Mouse (Mus musculus): ENCODE data around the gene Mmp27. TPM values are rescaled to one million over a fixed set of nuclear protein-coding genes. Genes with fewer than 3 reads are reported as not detected.

The Mmp27 gene
- polyA plus RNA-seq, 1 experiment = not detected

- peak; percentile 75 to 92 for DNase-seq (ENCODE audit: extremely low spot score in 1 of 2, low spot score in 1 of 2)
These were observed 23.8 kb downstream of the Mmp27 start for GRCm38 (mm10) chr9:7594816-7595540.

GRCm38 (mm10) chr9:7602982-7603742 is 32.0 kb downstream of the Mmp27 start:
- peak; percentile 31 to 88 for DNase-seq (ENCODE audit: extremely low spot score in 1 of 2, low spot score in 1 of 2)

- DNase-seq (ENCODE audit: extremely low spot score in 1 of 2, low spot score in 1 of 2) = peak in 1 of 2 experiments; percentile 2
These were observed 32.8 kb downstream of the Mmp27 start for GRCm38 (mm10) chr9:7604005-7604404.

GRCm38 (mm10) chr9:7605638-7606037 is 34.4 kb downstream of the Mmp27 start:
- DNase-seq (ENCODE audit: extremely low spot score in 1 of 2, low spot score in 1 of 2) = no peak

- no peak for DNase-seq (ENCODE audit: extremely low spot score in 1 of 2, low spot score in 1 of 2)
These were observed 51.4 kb downstream of the Mmp27 start for GRCm38 (mm10) chr9:7622582-7622981.

- no peak for DNase-seq (ENCODE audit: extremely low spot score in 1 of 2, low spot score in 1 of 2)
These were observed 56.7 kb downstream of the Mmp27 start, which contains the start of gene Mmp20 for GRCm38 (mm10) chr9:7627931-7628330. Mmp20 (plus strand) TSS chr9:7628231.

Other genes with a start within 250 kb of the Mmp27 start
- gene Mmp12, start 227.0 kb upstream of the Mmp27 start, polyA plus RNA-seq (2012; rRNA removed) = not detected in 2 replicates
- not detected in 2 replicates for gene Mmp1b, start 183.3 kb upstream of the Mmp27 start, polyA plus RNA-seq (2012; rRNA removed)
- gene Mmp3, start 125.6 kb upstream of the Mmp27 start, polyA plus RNA-seq (2012; rRNA removed) = not detected in 2 replicates
- gene Mmp10, start 69.0 kb upstream of the Mmp27 start, polyA plus RNA-seq (2012; rRNA removed) = not detected in 2 replicates
- gene Mmp8, start 12.9 kb upstream of the Mmp27 start, polyA plus RNA-seq (2012; rRNA removed) = 0.04 TPM in 1 of 2 replicates, not detected in the other
- gene Mmp20, start 56.8 kb downstream of the Mmp27 start, polyA plus RNA-seq (2012; rRNA removed) = not detected in 2 replicates
- not detected in 2 replicates for gene Mmp7, start 120.7 kb downstream of the Mmp27 start, polyA plus RNA-seq (2012; rRNA removed)
- 15.5 and 16.6 TPM in 2 replicates for gene Tmem123, start 192.6 kb downstream of the Mmp27 start, polyA plus RNA-seq (2012; rRNA removed)